Mouse (Mus musculus): ENCODE results near the gene Skint2.

The Skint2 gene

DNA sequence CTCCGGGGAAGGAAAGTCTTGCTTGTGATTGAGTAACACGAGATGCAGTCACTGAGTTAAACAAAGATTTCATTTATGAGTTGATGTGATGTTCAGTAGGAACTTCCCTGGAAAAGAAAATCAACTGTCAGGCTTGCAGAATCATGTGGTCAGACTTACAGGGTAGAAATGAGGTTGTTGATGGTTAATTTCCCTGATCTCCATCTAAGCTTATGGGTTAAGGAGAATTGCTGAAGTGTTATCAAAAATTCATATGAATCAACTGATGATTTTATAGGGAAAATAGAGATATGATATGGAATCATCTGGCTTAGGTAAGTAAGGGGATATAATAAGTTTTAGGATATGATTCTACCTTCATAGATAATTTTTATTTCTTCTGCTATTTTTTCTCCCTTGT is at the start of gene Skint2:
Skint2 (plus strand) TSS at position 301 of the 400 bp plus-strand sequence.
- no peak for DNase-seq (ENCODE audit: extremely low read depth, low read depth, low spot score)
